Mouse (Mus musculus) limb, embryonic 12.5 days (tissue): ENCODE results near the gene Ccdc27. TPM values are rescaled to one million over a fixed set of nuclear protein-coding genes. Genes with fewer than 3 reads are reported as not detected.

ENCODE experiments used
- ATAC-seq: fragments of 200-750 bp; cut with Nextera tagmentation; 2 replicates; pipeline ENCODE4 v1.8.0; 2017; ENCODE audit warnings: low read depth, moderate TSS enrichment; ENCODE audit not compliant: insufficient number of reproducible peaks, insufficient read depth, low FRiP score, low TSS enrichment
- H3K27ac ChIP-seq: fragments of 300-500 bp; sonication (generic); 2 replicates; pipeline ENCODE4 v1.5.1; 2016; ENCODE audit warnings: mild to moderate bottlenecking, moderate library complexity
- H3K27me3 ChIP-seq: fragments of 300-500 bp; sonication (generic); 2 replicates; pipeline ENCODE4 v1.6.1; 2016; ENCODE audit warnings: mild to moderate bottlenecking, moderate library complexity
- H3K36me3 ChIP-seq: fragments of 300-500 bp; sonication (generic); 2 replicates; pipeline ENCODE4 v1.6.1; 2016; ENCODE audit warnings: mild to moderate bottlenecking, moderate library complexity
- H3K4me1 ChIP-seq: fragments of 300-500 bp; sonication (generic); replicated peaks from 2 replicates; pipeline ENCODE4 v1.6.1; 2016
- H3K4me2 ChIP-seq: fragments of 300-500 bp; sonication (generic); 2 replicates; pipeline ENCODE4 v1.6.1; 2016; ENCODE audit warnings: mild to moderate bottlenecking, moderate library complexity
- H3K4me3 ChIP-seq: fragments of 300-500 bp; sonication (generic); replicated peaks from 2 replicates; pipeline ENCODE4 v1.5.1; 2016; ENCODE audit warnings: mild to moderate bottlenecking
- H3K9ac ChIP-seq: fragments of 300-500 bp; sonication (generic); replicated peaks from 2 replicates; pipeline ENCODE4 v1.6.1; 2016; ENCODE audit warnings: mild to moderate bottlenecking, moderate library complexity
- H3K9me3 ChIP-seq: fragments of 300-500 bp; sonication (generic); 2 replicates; pipeline ENCODE4 v1.6.1; 2016; ENCODE audit warnings: mild to moderate bottlenecking, moderate library complexity
- WGBS: fragments of 180-500 bp; shearing (Covaris S2); methylation state at CpG from one replicate; pipeline ENCODE4 v1.1.7; 2016; 5-methylcytosine and 5-hydroxymethylcytosine counted together
- polyA plus RNA-seq: library from polyadenylated mRNA; unstranded; fragments of >200 nt; fragmentation: Nextera tagmentation; extraction: Ambion mirVana; gene quantifications from 2 replicates; pipeline ENCODE4 v1.2.1, GENCODE M21; 2016

Gene Ccdc27
- polyA plus RNA-seq = not detected in 2 replicates

DNA sequence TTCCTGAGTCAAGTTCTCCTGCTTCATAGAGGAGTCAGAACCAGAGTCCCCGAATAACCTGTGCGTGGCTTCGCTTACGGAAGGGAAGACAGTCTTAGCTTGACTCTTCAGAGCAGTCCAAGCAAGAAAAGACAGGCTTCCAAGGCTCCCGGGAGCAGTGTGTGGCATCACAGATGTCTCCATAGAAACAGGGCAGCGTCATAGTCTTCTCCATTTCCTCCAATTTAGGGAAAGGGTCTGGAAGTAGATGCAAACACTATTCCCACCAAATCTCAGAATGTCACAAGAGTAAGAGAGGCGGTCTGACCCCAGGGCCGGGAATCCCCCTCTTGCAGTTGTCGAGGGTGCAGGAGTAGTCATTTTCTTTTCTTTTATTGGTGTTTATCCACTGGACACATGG lies at the start of gene Ccdc27:
Gene Ccdc27, minus strand, starts transcription at position 101 of the 400 bp plus-strand sequence.
- Histone ChIP-seq H3K9me3 (no peaks in the 10 kb centered on the region), H3K27me3 (peaks cover 5% of the 10 kb centered on the region; the same call in 1 of the 2 replicates)
- WGBS = 84% methylated on average over 9 of the region's 9 CpGs

DNA sequence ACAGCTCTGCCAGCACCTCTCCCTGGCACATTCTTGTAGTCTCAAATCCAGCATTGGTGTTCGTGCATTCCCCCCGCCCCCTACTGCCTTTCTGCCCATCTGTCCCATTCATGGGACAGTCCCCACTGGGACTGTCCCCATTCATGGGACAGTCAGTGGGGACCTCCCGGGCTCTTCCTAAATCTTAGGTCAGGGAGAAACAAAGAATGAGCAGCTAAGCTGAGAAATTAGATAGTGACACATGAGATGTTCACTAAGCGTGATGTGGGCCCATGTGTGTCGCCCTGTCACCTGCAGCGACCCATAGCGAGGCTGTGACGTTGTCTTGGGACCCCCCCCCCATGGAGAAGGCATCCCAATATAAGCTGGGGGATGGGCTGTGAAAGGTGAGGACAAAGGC lies 48.9 kb upstream of the Ccdc27 start:
- Histone ChIP-seq H3K4me2 (no peak overlapping the region), H3K9me3 (no peaks in the 10 kb centered on the region), H3K36me3 (no peaks in the 10 kb centered on the region), H3K27me3 (peaks cover 80% of the 10 kb centered on the region), H3K4me1 (no peaks in the 10 kb centered on the region), H3K27ac (no peak overlapping the region), H3K4me3 (no peak overlapping the region), H3K9ac (no peak overlapping the region)
- ATAC-seq = no peak
- 82% methylated on average over 8 of the region's 8 CpGs for WGBS

More for the DNA sequence above, at the start of gene Ccdc27:
- Histone ChIP-seq H3K36me3 (no peaks in the 10 kb centered on the region), H3K4me1 (no peaks in the 10 kb centered on the region), H3K4me2 (no peak within 1 kb of the TSS), H3K27ac (no peak within 1 kb of the TSS), H3K9ac (no peak within 1 kb of the TSS), H3K4me3 (no peak within 1 kb of the TSS)
- ATAC-seq = no peak

DNA sequence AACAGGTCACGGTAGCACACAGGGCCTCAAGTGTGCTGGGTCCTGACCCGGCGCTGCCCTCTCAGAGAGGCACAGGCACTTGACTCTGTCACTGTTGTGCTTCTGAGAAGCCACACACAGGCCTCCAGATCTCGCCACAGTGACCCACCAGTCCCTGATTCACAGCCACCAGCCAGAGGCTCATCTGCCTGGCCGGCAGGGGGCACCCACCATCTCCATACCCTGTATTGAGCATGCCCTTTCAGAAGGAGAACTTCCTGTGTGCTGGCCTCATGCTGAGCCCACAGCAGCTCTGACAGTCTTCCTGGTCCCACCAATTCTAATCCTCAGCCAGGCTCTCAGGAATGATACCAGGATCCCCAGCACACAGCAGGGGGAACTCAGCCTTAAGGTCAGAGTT lies 46.7 kb upstream of the Ccdc27 start:
- Histone ChIP-seq H3K4me3 (no peak overlapping the region), H3K27me3 (peaks cover 62% of the 10 kb centered on the region), H3K4me2 (no peak overlapping the region), H3K9ac (no peak overlapping the region), H3K36me3 (no peaks in the 10 kb centered on the region), H3K27ac (no peak overlapping the region), H3K9me3 (no peaks in the 10 kb centered on the region), H3K4me1 (no peaks in the 10 kb centered on the region)
- WGBS = 64% methylated on average over 5 of the region's 5 CpGs
- no peak for ATAC-seq

DNA sequence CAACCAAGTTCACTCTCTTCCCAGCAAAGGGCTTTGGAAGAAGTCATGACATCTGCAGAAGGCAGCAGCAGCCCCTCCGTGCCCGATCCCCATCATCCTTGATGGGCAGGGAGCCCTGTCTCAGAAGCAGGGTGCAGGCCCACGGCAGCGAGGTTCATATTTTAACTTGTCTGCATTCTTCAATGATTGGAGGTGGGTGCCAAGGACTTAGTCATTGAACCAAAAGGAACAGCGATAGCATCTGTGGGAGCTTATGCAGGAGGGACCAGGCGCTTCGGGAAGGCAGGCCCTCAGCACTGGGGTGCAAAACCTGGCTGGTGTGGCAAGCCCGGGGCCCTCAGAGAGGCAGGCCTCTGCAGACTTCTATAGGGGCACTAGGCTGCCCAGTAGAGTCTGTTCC lies 44.0 kb upstream of the Ccdc27 start:
- H3K9me3 ChIP-seq = no peaks in the 10 kb centered on the region
- H3K27ac ChIP-seq = no peak overlapping the region
- no peaks in the 10 kb centered on the region for H3K36me3 ChIP-seq
- peaks cover 5% of the 10 kb centered on the region; the same call in 1 of the 2 replicates for H3K4me1 ChIP-seq
- no peak overlapping the region for H3K4me2 ChIP-seq
- H3K9ac ChIP-seq = no peak overlapping the region
- no peak overlapping the region for H3K4me3 ChIP-seq
- WGBS = 90% methylated on average over 8 of the region's 8 CpGs
- ATAC-seq = no peak
- peaks cover 67% of the 10 kb centered on the region for H3K27me3 ChIP-seq

DNA sequence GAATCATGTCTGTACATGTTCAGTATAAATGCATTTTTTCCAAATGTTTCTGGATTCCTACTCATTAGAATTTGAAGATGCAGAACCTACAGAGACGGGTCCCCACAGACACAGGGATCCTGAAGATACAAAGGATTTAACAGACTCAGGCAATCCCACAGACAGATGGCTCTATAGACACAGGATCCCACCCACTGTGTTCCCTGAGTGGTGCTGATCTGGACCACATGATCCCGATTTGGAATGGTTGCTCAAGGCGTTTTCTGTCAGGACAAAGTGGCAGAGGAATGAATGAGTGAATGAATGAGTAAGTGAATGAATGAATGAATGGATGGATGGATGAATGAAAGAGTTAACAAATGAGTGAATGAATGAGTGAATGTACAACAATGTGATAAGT lies 43.4 kb upstream of the Ccdc27 start:
- 67% methylated on average over 3 of the region's 3 CpGs for WGBS
- no peak overlapping the region for H3K4me3 ChIP-seq
- no peak overlapping the region for H3K4me2 ChIP-seq
- no peak overlapping the region for H3K9ac ChIP-seq
- H3K4me1 ChIP-seq = peaks cover 8% of the 10 kb centered on the region
- no peaks in the 10 kb centered on the region for H3K9me3 ChIP-seq
- no peak overlapping the region for H3K27ac ChIP-seq
- H3K36me3 ChIP-seq = no peaks in the 10 kb centered on the region
- ATAC-seq = no peak
- H3K27me3 ChIP-seq = peaks cover 68% of the 10 kb centered on the region

DNA sequence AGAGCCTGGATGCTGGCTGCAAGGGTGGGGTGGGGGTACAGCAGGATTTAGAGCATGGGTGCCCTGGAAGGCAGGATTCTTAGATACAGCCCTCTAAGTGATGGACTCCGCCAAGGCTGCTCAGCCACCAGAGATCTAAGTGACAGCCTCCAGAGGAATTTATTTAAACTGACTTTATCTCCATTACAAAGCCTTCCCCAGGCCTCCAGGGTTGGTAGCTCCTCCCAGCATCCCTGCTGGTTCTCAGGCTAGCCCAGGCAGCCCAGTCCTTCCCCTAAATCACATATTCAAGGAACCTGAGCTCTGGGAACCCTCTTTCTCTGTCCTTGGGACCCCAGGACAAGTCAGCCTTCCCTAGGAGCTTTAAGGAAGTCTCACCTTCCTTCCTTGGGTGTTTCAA lies 39.5 kb upstream of the Ccdc27 start:
- 6% methylated on average over 1 of the region's 1 CpGs for WGBS
- Histone ChIP-seq H3K27me3 (peaks cover 74% of the 10 kb centered on the region), H3K36me3 (no peaks in the 10 kb centered on the region)

DNA sequence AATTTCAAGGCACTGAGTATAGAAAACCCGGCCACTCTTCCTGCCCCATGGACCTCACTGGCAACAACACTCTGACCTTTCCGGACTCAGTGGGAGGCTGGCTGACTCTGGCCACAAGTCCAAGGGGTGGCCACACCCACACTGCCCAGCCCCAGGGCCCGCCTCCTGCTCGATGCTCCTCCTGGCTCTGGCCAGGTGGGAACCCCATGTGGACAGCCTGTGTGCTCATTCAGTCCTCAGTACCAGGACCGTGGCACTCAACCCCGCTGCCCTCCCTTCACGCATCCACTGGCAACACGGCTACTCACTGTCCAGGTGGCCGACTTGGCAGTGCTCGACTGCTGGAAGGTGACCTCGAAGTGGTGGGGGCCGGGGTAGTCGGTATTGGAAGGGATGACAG lies 38.5 kb upstream of the Ccdc27 start:
- ATAC-seq = no peak
- Histone ChIP-seq H3K4me2 (peak overlapping the region; percentile 52), H3K27me3 (peaks cover 82% of the 10 kb centered on the region), H3K9ac (peak overlapping the region; percentile 31), H3K27ac (no peak overlapping the region), H3K36me3 (no peaks in the 10 kb centered on the region), H3K4me1 (peaks cover 8% of the 10 kb centered on the region), H3K4me3 (peak overlapping the region; percentile 27), H3K9me3 (no peaks in the 10 kb centered on the region)
- 1% methylated on average over 13 of the region's 13 CpGs for WGBS

More for the DNA sequence above, 39.5 kb upstream of the Ccdc27 start:
- Histone ChIP-seq H3K4me3 (no peak overlapping the region), H3K4me1 (peaks cover 8% of the 10 kb centered on the region), H3K9me3 (no peaks in the 10 kb centered on the region), H3K27ac (no peak overlapping the region), H3K4me2 (peak overlapping the region; percentile 52; the same call in 1 of the 2 replicates), H3K9ac (no peak overlapping the region)
- no peak for ATAC-seq

DNA sequence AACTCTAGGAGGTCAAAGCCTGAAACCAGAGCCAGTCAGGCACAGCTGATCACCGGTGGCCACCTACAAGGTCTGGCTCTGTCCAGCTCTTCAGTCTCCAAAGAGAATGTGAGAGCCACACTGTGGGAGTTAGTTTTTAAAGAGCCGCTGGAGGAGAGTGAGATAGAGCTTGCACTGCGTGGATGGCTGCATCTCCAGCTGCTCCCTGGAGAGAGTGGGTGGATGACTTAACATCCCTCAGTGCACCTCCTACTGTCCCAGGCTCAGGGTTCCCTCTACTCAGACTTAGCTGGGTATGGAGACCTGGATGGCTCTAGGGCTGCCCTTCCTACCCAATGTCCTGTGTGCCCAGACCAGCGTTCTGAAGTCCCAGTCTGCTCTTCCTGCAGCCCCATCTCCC lies 37.7 kb upstream of the Ccdc27 start:
- peaks cover 8% of the 10 kb centered on the region for H3K4me1 ChIP-seq
- no peak for ATAC-seq
- H3K4me3 ChIP-seq = no peak overlapping the region
- H3K9me3 ChIP-seq = no peaks in the 10 kb centered on the region
- no peak overlapping the region for H3K27ac ChIP-seq
- H3K27me3 ChIP-seq = peaks cover 85% of the 10 kb centered on the region
- no peaks in the 10 kb centered on the region for H3K36me3 ChIP-seq
- WGBS = 62% methylated on average over 4 of the region's 4 CpGs
- no peak overlapping the region for H3K9ac ChIP-seq
- H3K4me2 ChIP-seq = 0 out of 2 replicates have a peak overlapping the region, but pooled peaks have one; percentile 52

DNA sequence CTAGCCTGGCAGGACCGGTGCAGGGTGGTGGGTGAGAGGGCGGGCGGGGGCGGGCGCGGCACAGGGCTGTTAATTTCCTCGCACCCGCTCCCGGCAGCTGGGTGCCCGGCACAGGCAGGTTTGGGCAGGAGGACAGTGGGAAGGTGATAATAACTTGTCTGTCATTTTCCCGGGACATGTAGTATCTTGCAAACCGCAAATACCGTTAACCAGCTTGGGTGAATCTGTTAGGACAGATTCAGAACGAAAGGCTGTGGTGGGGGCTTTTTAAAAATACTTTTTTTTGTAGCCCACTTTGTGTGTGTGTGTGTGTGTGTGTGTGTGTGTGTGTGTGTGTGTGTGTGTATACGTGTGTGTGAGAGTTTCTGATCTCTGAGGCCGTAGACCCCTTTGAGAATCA lies 29.5 kb upstream of the Ccdc27 start:
- Histone ChIP-seq H3K4me2 (peak overlapping the region; percentile 36), H3K27me3 (peaks cover 82% of the 10 kb centered on the region), H3K4me3 (peak overlapping the region; percentile 13; the same call in 1 of the 2 replicates), H3K36me3 (no peaks in the 10 kb centered on the region), H3K4me1 (peaks cover 12% of the 10 kb centered on the region; the same call in 1 of the 2 replicates), H3K9ac (no peak overlapping the region), H3K9me3 (no peaks in the 10 kb centered on the region), H3K27ac (no peak overlapping the region)
- ATAC-seq = no peak
- 16% methylated on average over 12 of the region's 16 CpGs for WGBS

DNA sequence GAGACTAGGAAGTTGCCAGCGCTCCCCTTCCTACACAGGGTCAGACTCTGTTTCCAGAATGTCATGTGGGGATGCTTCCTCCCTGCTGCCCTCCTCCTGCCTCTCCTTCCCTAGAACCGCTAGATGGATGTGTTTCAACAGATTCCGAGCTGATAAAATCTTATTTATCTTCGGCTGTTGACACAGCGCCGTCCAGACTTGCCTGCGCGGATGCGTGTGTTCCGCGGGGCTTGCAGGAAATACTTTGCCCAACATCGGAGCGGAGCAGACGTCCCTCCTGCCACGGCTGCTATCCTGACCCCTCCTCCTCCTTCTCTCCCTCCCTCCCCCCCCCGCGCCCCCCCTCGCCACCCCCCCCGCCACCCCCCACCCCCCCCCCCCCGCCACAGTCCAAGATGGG lies 29.0 kb upstream of the Ccdc27 start:
- H3K9me3 ChIP-seq = no peaks in the 10 kb centered on the region
- H3K4me1 ChIP-seq = peaks cover 12% of the 10 kb centered on the region; the same call in 1 of the 2 replicates
- peaks cover 79% of the 10 kb centered on the region for H3K27me3 ChIP-seq
- no peak for ATAC-seq
- no peak overlapping the region for H3K27ac ChIP-seq
- H3K9ac ChIP-seq = no peak overlapping the region
- H3K4me2 ChIP-seq = peak overlapping the region; percentile 36
- H3K36me3 ChIP-seq = no peaks in the 10 kb centered on the region
- under 1% methylated on average over 15 of the region's 20 CpGs for WGBS
- peak overlapping the region; percentile 13 for H3K4me3 ChIP-seq

DNA sequence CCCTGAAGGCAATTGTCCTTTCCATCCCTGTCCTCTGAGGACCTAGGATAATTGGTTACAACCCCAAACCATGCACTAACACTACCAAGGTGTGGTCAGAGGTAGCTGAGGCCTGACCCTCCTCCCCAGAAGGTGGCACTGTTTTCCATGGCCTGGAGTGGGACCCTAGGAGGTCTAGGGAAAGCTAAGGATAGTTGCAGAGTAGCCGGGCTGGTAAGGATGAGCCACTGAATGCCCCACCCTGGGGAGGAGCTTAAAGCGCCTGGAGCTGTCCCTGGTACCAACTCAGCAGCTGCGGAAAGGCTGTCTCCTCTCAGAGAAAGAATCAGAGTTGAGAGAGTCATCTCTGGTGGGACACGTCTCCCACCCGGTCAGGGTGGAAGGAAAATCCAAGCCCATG lies 28.4 kb upstream of the Ccdc27 start:
- H3K4me3 ChIP-seq = no peak overlapping the region
- WGBS = 3% methylated on average over 5 of the region's 5 CpGs
- no peak overlapping the region for H3K27ac ChIP-seq
- H3K36me3 ChIP-seq = no peaks in the 10 kb centered on the region
- H3K4me2 ChIP-seq = no peak overlapping the region
- H3K27me3 ChIP-seq = peaks cover 80% of the 10 kb centered on the region
- 0 out of 2 replicates have a peak, but pooled peaks have one; percentile 11 for ATAC-seq
- H3K9ac ChIP-seq = no peak overlapping the region
- H3K4me1 ChIP-seq = peaks cover 12% of the 10 kb centered on the region; the same call in 1 of the 2 replicates
- no peaks in the 10 kb centered on the region for H3K9me3 ChIP-seq
